Mouse (Mus musculus) cerebellum, postnatal 4 days (tissue): ENCODE measurements around the gene Zfhx3.
A peak's percentile ranks its signal among the peaks of the same experiment; 100 is the strongest.

Source experiments
- DNase-seq, 2 experiments: peaks; one replicate each; pipeline ENCODE4 v3.0.0; 2022; ENCODE audit warnings: low spot score in 2 of 2, mixed read lengths in 1 of 2

The Zfhx3 gene

DNA sequence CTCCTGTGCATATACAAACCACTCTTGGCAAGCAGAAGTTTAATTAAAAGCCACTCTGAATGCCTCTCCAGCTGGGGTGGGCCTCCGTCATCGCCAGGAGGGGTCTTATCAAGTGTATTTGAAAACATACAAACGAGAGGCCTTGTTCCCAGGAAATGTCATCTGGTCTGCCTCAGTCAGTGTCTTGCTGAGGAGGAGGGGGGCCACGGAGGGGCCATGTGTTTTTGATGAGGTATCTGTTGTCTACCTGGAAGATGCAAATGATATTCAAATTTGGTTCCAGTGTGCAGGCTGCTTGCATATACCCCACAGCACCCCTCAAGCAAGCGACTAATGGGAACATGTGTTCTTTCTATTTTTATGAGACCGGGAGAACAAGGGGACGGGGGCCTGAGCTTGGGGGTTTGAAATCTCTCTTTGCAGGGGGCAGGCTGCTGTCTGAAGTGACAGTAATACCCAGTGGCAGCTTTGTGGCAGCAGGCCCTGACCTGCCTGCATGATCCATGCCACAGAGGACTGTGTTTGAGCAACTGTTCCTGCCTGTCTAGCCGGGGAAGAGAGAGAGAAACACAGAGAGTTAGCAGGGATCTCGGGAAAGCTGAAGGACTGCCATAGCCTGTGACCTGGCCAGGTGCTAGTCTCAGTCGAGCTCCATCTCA is 412.8 kb downstream of the Zfhx3 start:
- peak in 1 of 2 experiments; percentile 4 for DNase-seq

DNA sequence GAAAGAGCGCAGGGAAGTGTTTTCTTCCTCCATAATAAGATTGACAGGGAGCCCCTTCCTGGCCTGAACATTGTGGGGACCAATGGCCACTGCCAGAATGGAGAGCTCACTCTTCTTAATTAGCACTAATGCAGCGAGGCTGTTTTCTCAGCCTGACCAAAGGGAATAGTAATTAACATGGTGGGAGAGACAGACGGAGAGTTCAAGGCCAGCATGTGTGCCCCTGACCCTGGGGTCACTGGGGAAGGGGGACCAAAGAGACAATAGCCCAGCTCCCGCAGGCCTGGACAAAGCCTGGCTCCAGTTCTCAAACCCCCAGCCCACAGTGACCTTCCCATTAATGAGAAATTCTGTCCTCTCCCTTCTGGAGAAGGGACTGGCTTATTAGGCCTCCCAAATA is 419.0 kb downstream of the Zfhx3 start:
- DNase-seq, result no peak

DNA sequence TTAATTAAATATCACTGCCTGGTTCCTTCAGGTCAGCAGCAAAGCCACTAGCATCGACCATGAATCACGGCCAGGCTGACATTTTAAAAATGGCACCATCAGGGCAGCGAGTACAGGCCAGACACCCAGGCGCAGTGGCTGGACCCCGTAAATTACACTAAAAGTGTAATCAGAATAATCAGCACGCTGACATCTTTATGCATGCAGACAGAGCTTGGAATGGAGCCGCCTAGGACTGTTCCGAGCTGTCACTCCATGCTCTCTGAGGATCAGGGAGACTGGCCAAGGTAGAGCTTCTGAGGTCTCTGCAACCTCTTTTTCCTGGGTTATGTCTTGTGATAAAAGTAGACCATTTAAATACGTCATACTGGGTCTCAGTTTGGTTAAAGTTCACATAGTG is 420.0 kb downstream of the Zfhx3 start:
- DNase-seq, result no peak

DNA sequence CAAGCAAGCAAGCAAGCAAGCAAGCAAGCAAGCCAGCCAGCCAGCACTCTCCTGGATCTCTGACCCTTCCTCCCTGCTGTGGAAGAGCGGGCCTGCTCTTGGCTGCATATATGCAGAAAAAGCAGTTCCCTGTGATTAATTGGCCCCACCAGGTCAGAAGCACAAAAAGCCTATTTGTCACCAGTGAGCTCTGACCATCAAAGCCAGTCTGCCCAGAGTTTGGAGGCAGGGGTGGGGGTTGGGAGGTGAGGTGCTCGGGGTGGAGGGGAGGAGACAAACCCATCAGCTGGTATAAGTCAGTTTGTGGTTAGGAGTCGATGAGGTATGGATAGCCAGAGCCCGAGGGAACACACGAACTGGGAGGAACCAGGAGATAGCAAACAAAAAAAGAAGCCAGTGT is 421.0 kb downstream of the Zfhx3 start:
- no peak for DNase-seq

DNA sequence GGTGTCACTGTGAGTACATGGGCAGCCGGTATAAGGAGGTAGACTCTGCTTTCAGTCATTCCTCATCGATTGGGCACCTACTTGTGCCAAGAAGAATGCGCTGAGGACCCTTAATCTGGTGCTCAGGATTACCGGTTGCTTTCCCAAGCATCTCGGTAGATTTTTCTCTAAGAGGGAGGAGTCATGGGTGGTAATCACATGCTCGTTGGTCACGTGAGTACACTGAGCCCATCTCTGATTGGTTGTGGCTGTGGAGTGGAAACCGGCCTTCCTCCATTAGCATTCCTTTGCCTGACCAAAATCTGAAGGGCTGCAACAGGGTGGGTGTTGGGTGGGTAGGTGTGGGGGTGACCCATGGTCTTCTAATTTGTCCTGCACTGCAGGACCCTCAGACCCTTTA is 421.4 kb downstream of the Zfhx3 start:
- no peak for DNase-seq

DNA sequence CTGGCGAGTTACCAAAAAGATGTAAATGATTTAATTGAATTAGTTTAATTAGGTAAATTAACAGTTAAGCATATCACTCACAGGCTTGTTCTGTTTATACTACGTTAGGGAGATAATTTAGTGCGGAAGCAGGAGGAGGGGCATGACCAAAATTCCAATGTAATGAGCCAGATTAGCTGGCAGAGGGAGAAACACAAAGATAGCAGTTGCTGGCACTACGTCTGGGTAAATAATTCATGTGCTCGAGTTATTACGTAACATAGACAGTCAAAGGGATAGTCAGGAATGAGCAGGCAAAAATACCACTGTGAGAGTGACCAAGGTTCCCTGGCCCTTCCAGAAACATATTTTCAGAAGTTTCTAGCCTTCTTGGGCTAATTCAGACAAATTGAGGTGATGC is 426.6 kb downstream of the Zfhx3 start:
- DNase-seq, result no peak

DNA sequence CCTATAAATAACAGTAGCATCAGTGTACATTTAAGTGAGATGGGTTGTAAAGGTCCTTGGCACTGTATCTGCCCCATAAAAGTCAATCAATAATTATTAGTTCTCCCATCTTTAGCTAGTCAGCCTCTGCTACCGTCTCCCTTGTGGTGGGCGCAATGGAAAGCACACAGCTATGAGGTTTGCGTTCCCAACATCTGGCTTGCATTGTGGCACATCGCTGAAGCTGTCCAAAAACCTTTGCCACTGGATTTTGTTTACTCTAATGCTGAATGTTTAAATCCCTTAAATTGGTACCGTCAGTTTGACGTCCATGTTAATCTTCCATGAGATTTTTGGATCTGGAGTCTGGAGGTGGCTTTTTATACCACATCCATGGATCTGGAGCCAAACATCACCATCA is 428.3 kb downstream of the Zfhx3 start:
- no peak for DNase-seq

DNA sequence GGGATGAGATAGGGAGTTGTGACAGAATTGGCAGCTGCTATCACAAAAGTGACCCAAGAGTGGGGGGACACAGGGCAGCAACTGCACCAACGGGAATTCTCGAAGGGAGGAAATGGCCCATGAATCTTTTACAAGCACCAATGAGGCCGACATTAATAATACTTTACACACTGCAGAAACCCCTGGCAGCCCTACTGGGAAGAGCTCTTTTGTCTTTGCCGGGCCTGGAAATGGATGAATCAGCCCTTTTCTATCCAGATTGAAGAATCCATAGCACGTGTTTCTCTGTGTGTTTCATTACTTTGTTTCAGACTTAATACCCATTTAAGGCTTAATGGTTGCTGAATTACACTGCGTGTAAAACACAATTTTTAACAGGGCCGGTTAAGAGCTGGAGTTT is 430.6 kb downstream of the Zfhx3 start:
- DNase-seq, result no peak

DNA sequence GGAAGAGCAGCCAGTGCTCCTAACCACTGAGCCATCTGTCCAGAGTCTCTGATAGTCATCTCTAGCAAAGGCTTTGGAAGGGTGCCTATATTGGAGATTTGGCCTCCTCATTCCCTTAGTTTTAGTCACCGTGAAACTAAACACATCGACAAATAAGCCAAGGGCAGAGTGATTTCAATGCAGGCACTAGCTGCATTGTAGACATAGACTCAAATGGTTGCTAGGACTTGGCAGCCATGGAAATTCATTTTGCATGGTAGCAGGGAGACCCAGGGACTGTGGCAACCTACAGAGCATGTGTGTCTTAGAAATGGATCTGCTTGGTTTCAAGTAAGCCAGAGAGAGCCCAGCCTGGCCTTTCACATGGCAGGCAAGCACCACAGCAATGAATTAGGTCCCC is 435.6 kb downstream of the Zfhx3 start:
- DNase-seq, result no peak

DNA sequence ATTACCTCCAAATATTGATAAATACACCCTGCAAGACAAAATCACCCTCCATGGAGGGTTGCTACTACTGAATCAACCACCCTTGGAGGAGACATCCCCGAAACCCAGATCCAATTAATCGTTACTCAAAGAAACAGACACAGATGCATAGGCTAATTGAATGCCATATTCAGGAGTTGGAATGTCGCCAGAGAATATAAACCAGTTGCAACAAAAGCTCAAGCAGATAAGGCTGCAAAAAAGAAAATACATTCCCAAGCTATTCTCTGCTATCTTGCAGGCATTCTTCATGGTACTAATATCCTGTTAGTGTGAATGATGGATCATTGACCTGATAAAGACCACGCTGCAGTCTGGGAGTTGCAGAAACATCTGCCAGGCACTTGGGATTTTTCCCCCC is 440.7 kb downstream of the Zfhx3 start:
- no peak for DNase-seq

DNA sequence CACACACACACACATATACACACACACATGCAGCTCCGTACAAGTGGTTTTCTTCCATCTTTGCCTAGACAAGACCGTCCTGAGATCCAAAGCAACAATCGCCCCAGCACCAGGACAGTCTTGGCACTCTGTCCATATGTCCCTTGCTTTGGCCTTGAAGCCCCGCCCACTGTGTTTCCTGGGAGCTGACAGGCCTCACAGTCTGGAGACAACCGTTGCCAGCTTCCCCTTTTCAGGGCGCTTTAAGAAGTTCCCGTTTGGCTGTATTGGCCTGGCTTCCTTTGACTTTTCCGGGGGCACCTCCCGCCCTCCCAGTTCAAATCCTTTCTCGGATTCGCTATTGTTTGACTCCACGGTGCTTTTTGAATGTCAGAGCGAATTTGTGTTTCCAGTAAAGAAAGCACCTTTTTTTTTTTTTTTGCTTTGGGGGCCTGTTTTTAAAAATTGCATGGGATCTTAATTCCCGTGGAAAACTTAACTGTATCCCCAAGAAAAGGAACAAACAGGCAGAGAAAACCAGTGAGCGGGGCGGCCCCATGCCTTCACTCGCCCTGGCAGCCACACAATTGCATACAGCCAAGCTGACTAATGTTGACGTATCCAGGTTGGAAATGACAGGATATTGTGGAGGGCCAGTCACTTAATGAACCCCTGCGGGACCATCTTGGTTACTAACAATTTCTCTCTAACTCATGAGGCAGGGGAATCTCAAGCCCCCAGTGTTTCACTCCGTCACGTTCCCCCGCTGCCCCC is 444.9 kb downstream of the Zfhx3 start:
- DNase-seq, result peak in 1 of 2 experiments; percentile 37

DNA sequence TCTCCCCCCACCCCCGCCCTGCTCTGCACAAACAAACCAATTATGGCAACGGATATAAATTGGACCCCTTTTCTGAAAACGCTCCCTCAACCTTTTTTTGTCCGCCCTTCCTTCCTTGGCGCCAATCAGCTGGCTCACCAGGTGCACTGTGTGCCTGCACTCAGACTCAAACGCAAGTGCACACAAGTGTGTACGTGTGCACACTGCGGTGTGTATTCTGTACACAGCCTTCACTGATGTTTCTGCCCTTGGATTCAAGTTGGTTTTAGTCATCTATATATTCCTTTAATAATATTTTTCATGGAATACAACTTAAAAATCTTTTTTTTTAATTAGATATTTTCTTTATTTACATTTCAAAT is 445.4 kb downstream of the Zfhx3 start:
- no peak for DNase-seq

DNA sequence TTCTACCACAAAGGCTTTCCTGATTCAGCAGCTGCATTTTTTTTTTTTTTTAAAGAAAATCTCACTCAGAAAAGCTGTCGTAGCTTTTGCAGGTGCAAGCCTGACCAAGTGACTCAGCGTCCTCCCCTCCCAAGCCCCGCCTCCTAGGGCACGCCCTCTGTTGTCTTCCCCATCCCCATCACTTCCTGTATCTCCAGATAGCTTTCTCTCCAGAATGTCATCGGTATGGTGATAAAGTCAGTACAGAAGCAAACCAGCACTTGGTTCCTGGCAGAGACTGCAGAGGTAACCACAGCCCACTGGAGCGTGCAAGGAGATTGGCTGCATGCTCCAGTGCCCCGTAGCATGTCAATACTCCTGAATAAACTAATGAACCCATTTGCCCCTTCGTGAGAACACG is 450.5 kb downstream of the Zfhx3 start:
- DNase-seq, result no peak

DNA sequence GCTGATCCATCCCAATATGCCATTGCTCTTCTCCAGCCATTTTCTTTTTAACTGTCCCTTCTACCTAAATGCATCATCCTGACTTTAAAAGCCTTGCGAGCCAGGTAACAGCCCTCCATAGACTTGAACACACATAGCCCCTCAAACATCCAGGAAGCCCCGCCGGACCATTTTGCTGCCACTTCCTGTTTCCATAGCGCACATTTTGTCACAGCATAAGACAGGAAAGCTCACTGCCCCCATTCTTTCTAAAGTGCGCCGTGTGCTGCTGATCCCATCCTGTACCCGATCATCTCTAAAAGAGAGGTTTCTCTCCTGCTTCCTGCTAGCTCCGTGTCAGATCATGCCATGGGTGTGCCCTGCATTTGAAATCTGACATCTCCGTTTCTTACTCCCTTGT is 459.7 kb downstream of the Zfhx3 start:
- no peak for DNase-seq

DNA sequence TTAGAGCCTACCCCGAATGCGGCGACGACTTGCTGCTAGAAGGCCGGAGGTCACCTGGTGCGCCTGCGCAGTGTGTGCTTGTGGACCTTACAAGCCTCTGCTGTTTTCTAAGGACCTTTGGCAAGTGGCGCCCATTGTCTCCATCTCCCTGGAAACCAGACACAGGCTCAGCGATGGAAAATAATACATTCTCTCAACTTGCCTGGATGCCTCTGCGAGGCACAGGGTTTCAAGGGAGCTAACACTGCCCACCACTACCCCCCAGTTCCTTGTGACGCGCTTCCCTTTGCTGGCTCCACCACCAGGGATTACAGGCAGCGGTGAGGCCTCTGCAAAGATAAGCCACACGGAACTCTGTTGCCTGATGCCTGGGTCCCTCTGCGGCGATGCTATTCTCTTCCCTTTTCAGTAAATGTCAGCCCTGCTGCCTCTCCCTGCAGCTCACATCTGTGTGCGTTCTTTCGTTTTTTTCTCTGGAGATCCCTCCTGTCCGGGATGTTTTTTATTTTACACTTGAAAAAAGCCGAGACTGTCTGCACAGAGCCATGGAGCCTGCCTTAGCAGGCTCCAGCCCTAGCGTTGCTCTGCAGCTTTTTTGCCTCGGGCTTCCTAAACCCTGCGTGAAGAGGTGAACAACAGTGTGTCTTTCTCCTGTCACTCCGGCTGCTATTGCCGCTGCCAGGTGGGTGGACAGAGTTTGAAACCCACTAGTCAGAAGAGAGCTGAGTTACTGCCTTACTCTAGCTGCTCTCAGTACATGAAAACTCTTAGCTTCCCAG is 464.5 kb downstream of the Zfhx3 start:
- DNase-seq, result peak in 1 of 2 experiments; percentile 10

DNA sequence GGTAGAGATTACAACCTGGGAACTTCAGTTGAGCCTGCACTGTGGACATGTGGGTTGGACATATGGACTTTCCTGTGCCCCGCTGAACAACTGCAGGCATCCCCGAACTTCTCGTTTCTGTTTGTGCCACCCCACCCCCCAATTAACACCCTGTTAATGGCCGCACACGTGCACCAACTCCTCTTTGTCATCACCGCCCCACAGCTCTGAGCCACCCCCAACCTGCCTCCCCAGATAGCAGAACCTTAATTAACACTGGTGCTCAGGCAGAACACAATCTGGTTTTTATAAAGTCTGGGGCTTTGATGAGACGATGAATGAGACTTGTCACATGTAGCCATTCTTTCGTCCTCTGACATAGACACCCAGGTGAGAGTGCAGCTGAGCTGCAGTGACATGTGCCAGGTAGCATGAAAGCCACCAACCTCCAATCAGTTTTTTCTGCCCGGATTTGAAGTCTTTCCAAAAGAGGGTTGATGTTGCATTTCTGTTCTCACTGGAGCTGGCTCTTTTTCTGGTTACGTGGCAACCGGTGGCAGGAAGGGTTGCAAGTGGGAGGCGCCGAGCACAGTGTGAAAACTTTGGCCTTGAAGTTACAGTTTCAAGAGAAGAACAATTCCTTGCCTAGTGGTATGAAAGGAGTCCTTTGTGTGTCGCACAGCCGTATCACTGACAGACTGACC is 476.9 kb downstream of the Zfhx3 start:
- no peak for DNase-seq

DNA sequence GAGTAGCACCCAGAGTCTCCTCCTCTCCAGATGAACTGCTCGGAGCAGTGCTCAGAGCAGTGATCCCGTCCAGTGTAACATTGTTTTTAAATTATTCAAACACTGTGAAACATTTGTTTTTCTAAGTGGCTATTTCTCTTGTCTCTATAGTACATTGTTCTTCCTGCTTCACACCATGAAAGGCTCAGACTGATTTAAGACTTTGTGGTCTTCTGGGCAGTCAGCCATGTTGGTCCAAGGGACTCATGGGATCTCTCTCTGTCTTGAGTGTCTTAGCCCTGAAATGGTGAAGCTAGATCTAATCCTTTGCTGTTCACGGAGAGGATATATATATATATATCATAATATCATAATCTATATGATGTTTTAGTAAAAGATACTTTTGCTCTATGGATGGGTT is 480.1 kb downstream of the Zfhx3 start:
- no peak for DNase-seq

DNA sequence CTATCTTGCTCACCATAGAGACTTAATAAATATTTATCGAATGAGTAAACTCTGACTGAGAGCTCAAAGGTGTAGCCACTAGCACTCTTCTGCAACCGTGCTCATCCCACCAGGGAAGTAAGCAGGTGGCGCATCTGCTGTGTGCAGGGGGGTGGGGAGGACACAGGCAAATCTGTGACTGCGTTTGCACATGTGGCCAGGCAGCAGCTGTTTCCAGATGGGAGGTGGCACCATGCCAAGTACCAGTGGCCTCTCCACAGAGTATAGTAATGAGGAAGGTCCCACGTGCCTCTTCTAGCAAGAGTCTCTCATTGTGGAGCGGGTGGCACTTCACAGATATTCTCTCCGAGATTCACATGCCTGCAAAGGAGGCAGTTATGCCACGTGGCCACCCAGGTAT is 481.9 kb downstream of the Zfhx3 start:
- DNase-seq, result peak in 1 of 2 experiments; percentile 9

DNA sequence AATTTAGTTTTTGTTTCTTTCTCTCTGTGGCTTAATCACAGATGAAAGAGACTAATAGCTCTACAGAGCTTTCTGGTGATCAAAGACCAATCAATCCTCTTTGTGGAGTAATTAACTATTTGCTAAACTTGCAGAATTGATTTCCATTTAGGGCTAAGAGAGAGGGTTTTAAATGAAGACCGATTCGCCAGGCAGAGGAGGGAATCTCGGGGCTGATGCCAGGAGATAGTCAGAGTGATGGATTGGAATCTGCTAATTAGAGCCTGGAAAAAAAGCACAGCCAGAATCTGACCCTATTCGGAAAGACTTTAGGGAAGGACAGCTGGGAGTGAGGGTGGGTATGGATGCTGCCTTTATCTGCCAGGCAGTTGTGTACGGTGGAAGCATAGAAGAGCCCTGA is 490.9 kb downstream of the Zfhx3 start:
- no peak for DNase-seq

DNA sequence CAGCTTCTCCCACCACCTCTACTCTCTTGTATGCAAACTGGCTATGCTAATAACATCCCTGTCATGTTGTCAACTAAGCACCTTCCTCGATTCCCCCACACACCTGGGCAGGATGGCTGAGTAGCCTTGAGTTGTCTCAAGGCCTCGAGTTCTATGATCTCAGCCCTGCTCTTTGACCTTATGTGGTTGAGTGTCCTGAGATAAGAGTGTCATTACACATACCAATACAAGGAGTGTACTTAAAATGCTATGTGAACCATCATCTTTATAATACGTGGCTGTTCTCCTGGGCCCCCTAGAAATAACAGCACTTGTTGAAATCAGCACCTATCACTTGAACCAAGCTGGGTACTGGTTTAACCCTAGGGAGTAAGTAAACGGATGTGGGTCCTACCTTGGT is 492.1 kb downstream of the Zfhx3 start:
- no peak for DNase-seq

DNA sequence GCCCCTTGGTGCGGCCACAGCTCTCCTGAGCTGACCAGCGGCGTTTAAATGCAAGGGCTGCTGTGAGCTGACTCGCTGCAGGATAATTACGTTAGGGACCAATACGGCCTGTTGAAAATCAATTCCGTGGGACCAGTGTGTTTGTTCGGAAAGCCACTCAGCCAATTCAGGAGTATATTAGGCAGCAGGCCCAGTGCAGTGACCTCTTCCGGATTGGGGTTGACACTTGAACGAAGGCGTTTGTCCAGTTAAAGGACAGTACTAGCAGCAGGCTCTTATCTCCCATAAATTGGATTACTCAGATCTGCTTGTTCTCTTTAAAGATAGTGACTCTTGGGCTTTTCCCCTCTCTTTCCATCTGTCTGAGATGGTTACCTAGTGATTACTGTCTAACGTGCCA is 493.9 kb downstream of the Zfhx3 start:
- no peak for DNase-seq

DNA sequence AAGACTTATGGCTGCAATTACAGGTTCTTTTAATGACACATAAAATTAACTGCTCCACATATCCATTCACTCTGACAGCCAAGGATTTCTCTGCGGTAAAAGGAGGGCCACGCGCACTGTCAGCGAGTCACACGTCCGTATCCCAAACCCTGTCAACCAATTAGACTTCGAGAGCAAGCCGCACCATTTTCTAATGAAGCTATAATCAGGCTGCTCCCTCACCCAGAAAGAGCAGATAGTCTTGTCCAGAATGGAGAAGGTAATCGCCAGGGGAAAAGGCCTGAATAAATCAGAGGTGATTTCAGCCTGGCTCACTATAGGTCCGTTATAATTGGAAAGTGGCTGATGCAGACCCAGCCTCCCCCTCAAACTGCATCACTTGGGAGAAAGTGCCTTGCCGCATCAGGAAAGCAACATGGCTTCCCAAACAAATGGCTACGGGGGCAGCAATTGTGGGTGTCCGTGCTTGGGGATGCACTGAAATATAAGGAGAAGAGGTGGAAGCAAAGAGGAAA is 494.9 kb downstream of the Zfhx3 start:
- DNase-seq, result no peak
